Mouse (Mus musculus): Measurements from ENCODE around the gene Aqp3. TPM values are rescaled to one million over a fixed set of nuclear protein-coding genes. Genes with fewer than 3 reads are reported as not detected.
A peak's percentile ranks its signal among the peaks of the same experiment; 100 is the strongest.

The Aqp3 gene
- total and polyA plus RNA-seq, 3 experiments: 0.12 to 0.42 TPM; not detected in 1

DNA sequence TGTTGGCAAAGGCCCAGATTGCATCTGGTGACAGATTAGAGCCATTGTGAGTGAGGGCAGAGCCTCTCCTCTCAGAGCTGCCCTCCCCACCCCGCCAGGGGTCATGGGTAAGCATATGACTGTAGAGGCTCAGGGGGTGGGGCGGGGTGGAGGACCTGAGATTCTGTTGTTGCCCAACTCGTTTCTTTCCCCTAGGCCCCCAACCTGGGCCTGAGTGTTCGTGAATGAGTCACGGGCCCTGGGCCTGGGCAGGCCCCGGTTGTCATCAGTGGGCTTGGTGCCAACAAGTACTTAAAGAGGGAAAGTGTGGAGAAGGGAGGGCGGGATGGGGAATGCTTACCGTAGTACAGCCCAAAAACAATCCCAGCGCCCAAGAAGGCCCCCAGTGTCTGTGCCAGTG, 3.6 kb downstream of the Aqp3 start:
- no peaks in the 10 kb centered on the region for H3K79me2 ChIP-seq (ENCODE audit: control insufficient read depth, insufficient read depth, low read length, poor library complexity)
- H3K9me3 ChIP-seq (replicated peaks; ENCODE audit: insufficient read depth, low read length): no peaks in the 10 kb centered on the region

GRCm38 (mm10) chr4:41092958-41093357, 5.0 kb downstream of the Aqp3 start:
- Histone ChIP-seq H3K4me3 (ENCODE audit: control insufficient read depth in 1 of 2, insufficient read depth in 1 of 2, low read depth in 2 of 2, low read length in 2 of 2) (no peak overlapping the region), H3K79me2 (ENCODE audit: control insufficient read depth, insufficient read depth, low read length, poor library complexity) (no peaks in the 10 kb centered on the region), H3K27ac (ENCODE audit: control insufficient read depth, low read depth, low read length) (no peak overlapping the region), H3K27me3 (ENCODE audit: control insufficient read depth in 1 of 2, insufficient read depth in 2 of 2, low read length in 2 of 2) (no peaks in the 10 kb centered on the region), H3K9ac (ENCODE audit: control insufficient read depth, low read depth, low read length, poor library complexity, severe bottlenecking) (no peak overlapping the region), H3K9me3 (replicated peaks; ENCODE audit: insufficient read depth, low read length) (no peaks in the 10 kb centered on the region), H3K36me3 (ENCODE audit: control insufficient read depth in 1 of 2, insufficient read depth in 2 of 2, low read length in 2 of 2) (peaks cover 0 to 17% of the 10 kb centered on the region in 2 experiments; a peak in 2 of 4 replicates), H3K4me1 (ENCODE audit: control insufficient read depth in 1 of 2, insufficient read depth in 2 of 2, low read length in 2 of 2) (peaks cover 10 to 32% of the 10 kb centered on the region in 2 experiments)
- no peak for DNase-seq (ENCODE audit: low read depth, low spot score)
- TF ChIP-seq GATA1 (IDR thresholded peaks at IDR 0.05; ENCODE audit: low read depth, low read length) (no peak), ZNF384 (IDR thresholded peaks at IDR 0.05; ENCODE audit: low read depth, low read length) (0 out of 2 replicates have a peak, but pooled peaks have one; percentile 7)

More for the DNA sequence above, 3.6 kb downstream of the Aqp3 start:
- Histone ChIP-seq H3K27ac (ENCODE audit: control insufficient read depth, low read depth, low read length) (no peak overlapping the region), H3K27me3 (ENCODE audit: control insufficient read depth in 1 of 2, insufficient read depth in 2 of 2, low read length in 2 of 2) (no peaks in the 10 kb centered on the region), H3K4me1 (ENCODE audit: control insufficient read depth in 1 of 2, insufficient read depth in 2 of 2, low read length in 2 of 2) (peaks cover 8 to 22% of the 10 kb centered on the region in 2 experiments), H3K36me3 (ENCODE audit: control insufficient read depth in 1 of 2, insufficient read depth in 2 of 2, low read length in 2 of 2) (peaks cover 0 to 10% of the 10 kb centered on the region in 2 experiments; a peak in 2 of 4 replicates), H3K9ac (ENCODE audit: control insufficient read depth, low read depth, low read length, poor library complexity, severe bottlenecking) (no peak overlapping the region), H3K4me3 (ENCODE audit: control insufficient read depth in 1 of 2, insufficient read depth in 1 of 2, low read depth in 2 of 2, low read length in 2 of 2) (no peak overlapping the region)
- peak; percentile 47 for DNase-seq (ENCODE audit: low read depth, low spot score)
- TF ChIP-seq ZKSCAN1 (IDR thresholded peaks at IDR 0.05; ENCODE audit: low read depth, low read length) (no peak), KAT2A (conservative IDR thresholded peaks at IDR 0.05; ENCODE audit: low read depth, low read length) (no peak), ZC3H11A (IDR thresholded peaks at IDR 0.05; ENCODE audit: low read depth, low read length) (no peak), TCF12 (IDR thresholded peaks at IDR 0.05; ENCODE audit: low read depth, low read length) (no peak), CHD1 (IDR thresholded peaks at IDR 0.05; ENCODE audit: low read depth, low read length) (no peak), SIN3A (IDR thresholded peaks at IDR 0.05; ENCODE audit: low read length) (no peak), RAD21 (IDR thresholded peaks at IDR 0.05; ENCODE audit: low read depth, low read length) (no peak), SMC3 (IDR thresholded peaks at IDR 0.05; ENCODE audit: low read depth, low read length) (no peak), MAFK (IDR thresholded peaks at IDR 0.05; ENCODE audit: borderline replicate concordance, low read depth, low read length) (no peak), CHD2 (IDR thresholded peaks at IDR 0.05; ENCODE audit: low read length) (no peak), MAX (IDR thresholded peaks at IDR 0.05; ENCODE audit: low read length) (no peak), TAL1 (IDR thresholded peaks at IDR 0.05; ENCODE audit: low read length) (no peak), HCFC1 (IDR thresholded peaks at IDR 0.05; ENCODE audit: low read depth, low read length) (no peak), NRF1 (IDR thresholded peaks at IDR 0.05; ENCODE audit: insufficient read depth, low read depth, low read length, poor library complexity, severe bottlenecking) (no peak), GABPA (IDR thresholded peaks at IDR 0.05; ENCODE audit: low read depth, low read length) (no peak), TBP (IDR thresholded peaks at IDR 0.05; ENCODE audit: low read depth, low read length) (no peak), UBTF (IDR thresholded peaks at IDR 0.05; ENCODE audit: borderline replicate concordance, insufficient read depth, low read depth, low read length) (no peak), ZNF384 (IDR thresholded peaks at IDR 0.05; ENCODE audit: low read depth, low read length) (no peak), JUND (IDR thresholded peaks at IDR 0.05; ENCODE audit: low read depth, low read length) (no peak), NELFE (IDR thresholded peaks at IDR 0.05; ENCODE audit: low read depth, low read length) (no peak)

Data from MEL (cell line).